Mouse (Mus musculus) CH12.LX (cell line): ENCODE data around the gene Birc6. TPM values are rescaled to one million over a fixed set of nuclear protein-coding genes. Genes with fewer than 3 reads are reported as not detected.

Experiments used
- DNase-seq: peaks from one replicate; pipeline ENCODE4 v3.0.0-alpha.2; 2013; ENCODE audit errors: extremely low read depth
- H3K27ac ChIP-seq: 2 replicates; pipeline ENCODE4 v1.5.1; 2012; ENCODE audit warnings: low read depth, mild to moderate bottlenecking, control low read depth, moderate library complexity; ENCODE audit not compliant: insufficient read depth
- H3K27me3 ChIP-seq: replicated peaks from 2 replicates; pipeline ENCODE3; 2012; ENCODE audit warnings: inconsistent platforms
- H3K36me3 ChIP-seq, 2 experiments: replicated peaks in 1 of 2; 2 replicates each; pipeline versions ENCODE3 to v1.6.1; 2012; ENCODE audit warnings: inconsistent platforms in 1 of 2, low read length in 1 of 2, mild to moderate bottlenecking in 1 of 2, mixed read lengths in 1 of 2, moderate library complexity in 1 of 2; ENCODE audit not compliant: control insufficient read depth in 1 of 2, insufficient read depth in 1 of 2
- H3K4me1 ChIP-seq, 2 experiments: 2 replicates each; pipeline ENCODE4 v1.6.1; 2012; ENCODE audit warnings: inconsistent platforms in 1 of 2, moderate library complexity in 1 of 2; ENCODE audit not compliant: insufficient read depth in 2 of 2, control insufficient read depth in 1 of 2
- H3K4me2 ChIP-seq: 2 replicates; pipeline ENCODE4 v1.6.1; 2012; ENCODE audit warnings: low read depth, mild to moderate bottlenecking, control low read depth; ENCODE audit not compliant: poor library complexity, insufficient read depth, severe bottlenecking
- H3K4me3 ChIP-seq, 3 experiments: fragments of 150-350 bp in 1 of 3; sonication (generic) in 1 of 3; replicated peaks in 1 of 3; 2 replicates each; pipeline versions ENCODE3 to v1.5.1; 2011 to 2012; ENCODE audit warnings: low read depth in 2 of 3, low read length in 2 of 3, mild to moderate bottlenecking in 2 of 3, moderate library complexity in 2 of 3, control low read depth in 1 of 3, improper control_type of control experiment in 1 of 3, inconsistent platforms in 1 of 3, mixed read lengths in 1 of 3; ENCODE audit not compliant: poor library complexity in 1 of 3
- H3K79me2 ChIP-seq: replicated peaks from 2 replicates; pipeline ENCODE4 v1.6.1; 2012; ENCODE audit warnings: mild to moderate bottlenecking, moderate library complexity; ENCODE audit not compliant: control insufficient read depth, poor library complexity, insufficient read depth, severe bottlenecking; ENCODE audit errors: extremely low read depth
- H3K9ac ChIP-seq: 2 replicates; pipeline ENCODE4 v1.6.1; 2012; ENCODE audit warnings: low read depth, mild to moderate bottlenecking, control low read depth, moderate library complexity; ENCODE audit not compliant: insufficient read depth
- H3K9me3 ChIP-seq: replicated peaks from 2 replicates; pipeline ENCODE3; 2012; ENCODE audit warnings: low read length, inconsistent platforms, mixed read lengths
- CHD1 ChIP-seq: IDR thresholded peaks from 2 replicates; pipeline ENCODE4 v1.6.1; 2012; ENCODE audit warnings: low read depth, low read length, improper control_type of control experiment, inconsistent platforms
- CHD2 ChIP-seq: IDR thresholded peaks from 2 replicates; pipeline ENCODE4 v1.6.1; 2011; ENCODE audit warnings: low read length, improper control_type of control experiment
- E2F4 ChIP-seq: IDR thresholded peaks from 2 replicates; pipeline ENCODE4 v1.6.1; 2011; ENCODE audit warnings: low read depth, low read length, improper control_type of control experiment; ENCODE audit not compliant: insufficient replicate concordance
- ELF1 ChIP-seq: IDR thresholded peaks from 2 replicates; pipeline ENCODE4 v1.6.1; 2014; ENCODE audit warnings: low read depth, mild to moderate bottlenecking, inconsistent platforms, low read length, improper control_type of control experiment
- ETS1 ChIP-seq: conservative IDR thresholded peaks from 2 replicates; pipeline ENCODE4 v1.6.1; 2012; ENCODE audit warnings: low read depth, mild to moderate bottlenecking, inconsistent platforms, low read length, improper control_type of control experiment, moderate library complexity
- GABPA ChIP-seq: IDR thresholded peaks from 2 replicates; pipeline ENCODE4 v1.6.1; 2012; ENCODE audit warnings: low read depth, low read length, improper control_type of control experiment, inconsistent platforms; ENCODE audit not compliant: insufficient replicate concordance
- IRF4 ChIP-seq: IDR thresholded peaks from 2 replicates; pipeline ENCODE4 v1.6.1; 2014; ENCODE audit warnings: low read depth, mild to moderate bottlenecking, inconsistent platforms, low read length, improper control_type of control experiment
- JUN ChIP-seq: IDR thresholded peaks from 2 replicates; pipeline ENCODE4 v1.6.1; 2011; ENCODE audit warnings: low read depth, mild to moderate bottlenecking, low read length, improper control_type of control experiment, moderate library complexity; ENCODE audit not compliant: insufficient read depth
- JUND ChIP-seq: conservative IDR thresholded peaks from 2 replicates; pipeline ENCODE4 v1.6.1; 2011; ENCODE audit warnings: low read depth, low read length, improper control_type of control experiment
- KAT2A ChIP-seq: IDR thresholded peaks from 2 replicates; pipeline ENCODE4 v1.6.1; 2012; ENCODE audit warnings: low read length, improper control_type of control experiment, inconsistent platforms; ENCODE audit not compliant: insufficient replicate concordance
- MAX ChIP-seq: IDR thresholded peaks from 2 replicates; pipeline ENCODE4 v1.6.1; 2011; ENCODE audit warnings: low read length, improper control_type of control experiment
- MEF2A ChIP-seq: IDR thresholded peaks from 2 replicates; pipeline ENCODE4 v1.6.1; 2014; ENCODE audit warnings: low read depth, mild to moderate bottlenecking, inconsistent platforms, low read length, improper control_type of control experiment, borderline replicate concordance
- MYC ChIP-seq: IDR thresholded peaks from 2 replicates; pipeline ENCODE4 v1.6.1; 2011; ENCODE audit warnings: low read depth, mild to moderate bottlenecking, improper control_type of control experiment, low read length
- NELFE ChIP-seq: IDR thresholded peaks from 2 replicates; pipeline ENCODE4 v1.6.1; 2011; ENCODE audit warnings: low read depth, low read length, improper control_type of control experiment
- NRF1 ChIP-seq: IDR thresholded peaks from 2 replicates; pipeline ENCODE4 v1.6.1; 2014; ENCODE audit warnings: low read depth, mild to moderate bottlenecking, inconsistent platforms, low read length, improper control_type of control experiment, moderate library complexity
- POLR2A ChIP-seq: IDR thresholded peaks from 2 replicates; pipeline ENCODE4 v1.6.1; 2011; ENCODE audit warnings: low read depth, mild to moderate bottlenecking, improper control_type of control experiment, low read length
- RAD21 ChIP-seq: IDR thresholded peaks from 2 replicates; pipeline ENCODE4 v1.6.1; 2011; ENCODE audit warnings: low read depth, mild to moderate bottlenecking, low read length, improper control_type of control experiment, moderate library complexity
- RCOR1 ChIP-seq: conservative IDR thresholded peaks from 2 replicates; pipeline ENCODE4 v1.6.1; 2012; ENCODE audit warnings: low read depth, mild to moderate bottlenecking, inconsistent platforms, low read length, improper control_type of control experiment
- TBP ChIP-seq: conservative IDR thresholded peaks from 2 replicates; pipeline ENCODE4 v1.6.1; 2011; ENCODE audit warnings: low read depth, low read length, improper control_type of control experiment
- UBTF ChIP-seq: IDR thresholded peaks from 2 replicates; pipeline ENCODE4 v1.6.1; 2012; ENCODE audit warnings: low read depth, mild to moderate bottlenecking, inconsistent platforms, low read length, improper control_type of control experiment, moderate library complexity
- USF1 ChIP-seq: IDR thresholded peaks from 2 replicates; pipeline ENCODE4 v1.6.1; 2014; ENCODE audit warnings: low read depth, mild to moderate bottlenecking, inconsistent platforms, low read length, improper control_type of control experiment
- USF2 ChIP-seq: conservative IDR thresholded peaks from 2 replicates; pipeline ENCODE4 v1.6.1; 2011; ENCODE audit warnings: low read depth, low read length, improper control_type of control experiment
- dilution Hi-C: fragments of 300-500 bp; cut with MboI; formaldehyde crosslinking; loops from 2 replicates; pipeline ENCODE4 v1.14.3; 2020; ENCODE audit warnings: low sequenced_read_pairs; ENCODE audit not compliant: extremely low pct_unique_long_range_greater_than_20kb, extremely low pct_ligation_motif_present
- in situ Hi-C: fragments of 300-500 bp; cut with MboI; formaldehyde crosslinking; loops from 3 replicates; pipeline ENCODE4 v1.14.3; 2019; ENCODE audit warnings: low sequenced_read_pairs, low pct_ligation_motif_present, low pct_unique_long_range_greater_than_20kb, mixed read lengths
- polyA plus RNA-seq: library from polyadenylated mRNA; unstranded; fragments of >175 nt; gene quantifications from 2 replicates; pipeline ENCODE4 v1.2.1, GENCODE M21; 2012; ENCODE audit warnings: low read depth; ENCODE audit not compliant: insufficient read length
- total RNA-seq, 2 experiments: library from RNA; depleted of rRNA; stranded (reverse); fragments of 300-350 nt in 1 of 2; fragments of >200 nt in 1 of 2; gene quantifications; 2 replicates each; pipeline ENCODE4 v1.2.3; 2012 to 2014

Birc6 gene
- total and polyA plus RNA-seq, 3 experiments = 55.5 to 78.7 (median 57.2) TPM

- Histone ChIP-seq H3K79me2 (no peaks in the 10 kb centered on the region), H3K4me1 (peaks cover 0 to 10% of the 10 kb centered on the region in 2 experiments; a peak in 2 of 4 replicates), H3K9ac (peak overlapping the region; percentile 9; the same call in 1 of the 2 replicates), H3K4me2 (peak overlapping the region; percentile 24), H3K27ac (no peak overlapping the region), H3K9me3 (no peaks in the 10 kb centered on the region), H3K36me3 (no peaks in the 10 kb centered on the region), H3K4me3 (peak overlapping the region in 1 of 3 experiments; percentile 12), H3K27me3 (no peaks in the 10 kb centered on the region)
- dilution Hi-C loops (no loop called here), in situ Hi-C loops (no loop called here)
- no peak for DNase-seq
- TF ChIP-seq NELFE (no peak), USF2 (no peak), NRF1 (no peak), GABPA (no peak), E2F4 (no peak), IRF4 (no peak), USF1 (no peak), RAD21 (no peak), JUN (no peak), RCOR1 (no peak)
- TF ChIP-seq, all 38 proteins: peak for 0
These were observed 20.2 kb upstream of the Birc6 start for GRCm38 (mm10) chr17:74507934-74508333.

- in situ Hi-C loops (no loop called here), dilution Hi-C loops (no loop called here)
- Histone ChIP-seq H3K4me1 (peaks cover 0 to 10% of the 10 kb centered on the region in 2 experiments; a peak in 2 of 4 replicates), H3K27me3 (no peaks in the 10 kb centered on the region), H3K27ac (no peak overlapping the region), H3K36me3 (no peaks in the 10 kb centered on the region), H3K79me2 (no peaks in the 10 kb centered on the region), H3K9me3 (no peaks in the 10 kb centered on the region), H3K4me2 (peak overlapping the region; percentile 24), H3K9ac (peak overlapping the region; percentile 9; the same call in 1 of the 2 replicates), H3K4me3 (peak overlapping the region in 1 of 3 experiments; percentile 12)
- DNase-seq = peak; percentile 58
- TF ChIP-seq CHD2 (no peak), MAX (no peak), CHD1 (no peak), POLR2A (peak; percentile 83), MEF2A (no peak), NRF1 (no peak), ETS1 (no peak), TBP (peak; percentile 92), MYC (no peak), JUND (no peak), KAT2A (no peak), NELFE (peak; percentile 74), JUN (no peak), UBTF (no peak), ELF1 (0 out of 2 replicates have a peak, but pooled peaks have one; percentile 25)
These were observed 19.5 kb upstream of the Birc6 start for GRCm38 (mm10) chr17:74508600-74508999.
